Mouse (Mus musculus): ENCODE measurements around the gene Cmss1. TPM values are rescaled to one million over a fixed set of nuclear protein-coding genes. Genes with fewer than 3 reads are reported as not detected.

Gene Cmss1
- polyA plus RNA-seq (2015; fragmentation: Nextera tagmentation; extraction: Ambion mirVana), result 23.6 and 24.3 TPM in 2 replicates

DNA sequence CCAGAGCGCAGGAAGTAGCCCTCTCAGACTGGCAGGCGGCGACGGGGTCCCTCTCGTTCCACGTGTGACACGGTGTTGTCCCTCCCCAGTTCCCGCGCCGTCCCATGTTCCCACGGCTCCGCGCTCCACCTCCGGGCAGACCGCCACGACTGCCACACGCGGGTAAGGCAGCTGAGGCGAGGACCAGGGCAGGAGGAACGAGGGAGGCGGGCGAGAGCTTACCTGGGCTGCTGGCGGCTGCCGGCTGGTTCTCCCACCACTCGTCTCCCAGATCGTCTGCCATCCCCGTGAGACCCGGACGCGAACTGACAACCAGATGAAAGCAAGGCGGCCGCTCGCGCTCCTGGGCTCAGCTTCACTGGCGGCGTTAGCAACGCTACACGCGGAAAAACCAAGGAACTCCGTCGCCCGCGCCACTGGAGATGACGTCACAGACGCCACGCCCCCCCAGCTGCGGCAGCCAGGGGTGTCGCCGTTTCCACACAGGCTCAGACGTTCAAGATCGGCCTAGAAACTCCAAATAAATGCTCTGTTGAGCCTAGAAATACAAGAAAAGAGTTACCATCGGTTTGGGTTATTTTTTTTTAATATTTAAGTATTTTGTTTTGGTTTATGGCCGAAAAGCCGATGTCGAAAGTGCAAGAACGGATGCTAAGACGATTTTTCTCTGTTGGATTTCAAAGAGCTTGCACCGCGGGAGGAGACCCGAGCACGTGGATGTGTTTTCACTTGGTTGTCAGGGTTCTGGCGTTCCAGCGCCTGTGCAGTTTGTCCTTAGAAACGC is at the start of gene Cmss1:
Gene Cmss1 (minus strand): TSS at position 421 of the 784 bp plus-strand sequence.

DNA sequence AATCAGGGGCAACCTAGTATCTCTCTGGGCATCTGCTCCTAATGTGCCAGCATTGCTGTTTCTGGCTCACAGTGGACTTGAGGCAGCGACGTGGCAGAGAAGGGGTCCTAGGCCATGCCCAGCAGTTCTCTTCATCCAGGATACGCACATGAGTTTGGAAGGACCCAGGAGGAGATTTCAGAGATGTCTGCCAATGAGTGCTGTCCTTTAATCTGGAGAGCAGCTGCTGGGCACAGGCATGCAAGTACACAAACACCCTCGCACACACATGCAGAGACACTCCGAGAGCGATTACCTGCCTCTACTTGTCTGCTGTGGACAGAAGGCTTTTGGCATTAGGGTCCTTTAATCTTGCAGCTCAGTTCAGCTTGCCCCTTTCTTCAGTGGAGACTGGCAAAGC is 253.9 kb downstream of the Cmss1 start, which contains the start of gene Filip1l:
Gene Filip1l (plus strand): TSS at position 343 of the 400 bp plus-strand sequence.

DNA sequence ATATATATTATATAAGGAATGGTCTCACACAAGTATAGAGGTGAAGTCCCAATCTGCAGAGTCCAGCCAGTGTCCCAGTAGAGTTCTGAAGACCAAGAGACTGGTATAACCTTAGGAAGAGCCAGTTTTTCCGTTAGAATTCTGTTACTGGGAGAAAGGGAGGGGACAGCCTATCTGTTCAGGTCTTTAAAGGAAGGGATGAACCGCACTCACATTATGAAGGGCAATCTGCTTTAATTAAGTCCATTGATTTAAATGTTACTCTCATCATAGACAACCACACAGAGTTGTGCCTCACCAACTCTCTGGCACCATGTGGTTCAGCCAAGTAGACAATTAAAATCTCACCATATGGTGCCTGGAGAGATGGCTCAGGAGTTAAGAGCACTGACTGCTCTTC is 313.9 kb downstream of the Cmss1 start, which contains the start of gene Tmem30c:
Gene Tmem30c (minus strand): TSS at position 101 of the 400 bp plus-strand sequence.

Other genes with a start within 250 kb of the Cmss1 start
- 25.6 and 43.8 TPM in 2 replicates for gene Col8a1, start 147.9 kb upstream of the Cmss1 start, polyA plus RNA-seq (2015; fragmentation: Nextera tagmentation; extraction: Ambion mirVana)

Measured in urinary bladder, postnatal 0 days (tissue).